Mouse (Mus musculus) embryonic facial prominence, embryonic 14.5 days (tissue): ENCODE measurements around the gene Acss3. TPM values are rescaled to one million over a fixed set of nuclear protein-coding genes. Genes with fewer than 3 reads are reported as not detected.

Experiments used
- ATAC-seq: fragments of 200-750 bp; cut with Nextera tagmentation; 2 replicates; pipeline ENCODE4 v1.8.0; 2017; ENCODE audit warnings: low read depth, moderate number of reproducible peaks, moderate TSS enrichment
- DNase-seq: peaks from one replicate; pipeline ENCODE4 v3.0.0-alpha.2; 2015; ENCODE audit warnings: low spot score
- H3K27ac ChIP-seq: fragments of 300-500 bp; sonication (generic); replicated peaks from 2 replicates; pipeline ENCODE4 v1.5.1; 2014; ENCODE audit warnings: low read depth, mild to moderate bottlenecking, low read length, moderate library complexity
- H3K27me3 ChIP-seq: fragments of 300-500 bp; sonication (generic); replicated peaks from 2 replicates; pipeline ENCODE4 v1.6.1; 2014; ENCODE audit warnings: low read length; ENCODE audit not compliant: control insufficient read depth, insufficient read depth
- H3K36me3 ChIP-seq: fragments of 300-500 bp; sonication (generic); 2 replicates; pipeline ENCODE4 v1.6.1; 2014; ENCODE audit warnings: low read length, mixed read lengths; ENCODE audit not compliant: control insufficient read depth, insufficient read depth
- H3K4me1 ChIP-seq: fragments of 300-500 bp; sonication (generic); 2 replicates; pipeline ENCODE4 v1.6.1; 2014; ENCODE audit warnings: antibody characterized with exemption, low read length; ENCODE audit not compliant: control insufficient read depth, insufficient read depth
- H3K4me2 ChIP-seq: fragments of 300-500 bp; sonication (generic); 2 replicates; pipeline ENCODE4 v1.6.1; 2014; ENCODE audit warnings: low read depth, mild to moderate bottlenecking, low read length, moderate library complexity, mixed read lengths
- H3K4me3 ChIP-seq: fragments of 300-500 bp; sonication (generic); 2 replicates; pipeline ENCODE4 v1.5.1; 2014; ENCODE audit warnings: low read depth, mild to moderate bottlenecking, low read length
- H3K9ac ChIP-seq: fragments of 300-500 bp; sonication (generic); 2 replicates; pipeline ENCODE4 v1.6.1; 2014; ENCODE audit warnings: low read depth, mild to moderate bottlenecking, low read length, moderate library complexity, mixed read lengths
- H3K9me3 ChIP-seq: fragments of 300-500 bp; sonication (generic); 2 replicates; pipeline ENCODE4 v1.6.1; 2016; ENCODE audit warnings: low read length; ENCODE audit not compliant: control insufficient read depth
- WGBS: fragments of 180-500 bp; shearing (Covaris S2); extraction: QIAGEN DNeasy Blood & Tissue Kit; methylation state at CpG from one replicate; pipeline ENCODE4 v1.1.7; 2014; 5-methylcytosine and 5-hydroxymethylcytosine counted together
- polyA plus RNA-seq: library from polyadenylated mRNA; unstranded; fragments of >200 nt; fragmentation: Nextera tagmentation; extraction: Ambion mirVana; gene quantifications from 2 replicates; pipeline ENCODE4 v1.2.1, GENCODE M21; 2014

The Acss3 gene
- polyA plus RNA-seq, 1 experiment from 2014 or later: 3.2 TPM

GRCm38 (mm10) chr10:106959026-106959425, 164.4 kb downstream of the Acss3 start:
- no peak overlapping the region for H3K4me3 ChIP-seq
- no peaks in the 10 kb centered on the region for H3K36me3 ChIP-seq
- H3K9ac ChIP-seq: no peak overlapping the region
- no peak overlapping the region for H3K4me2 ChIP-seq
- H3K4me1 ChIP-seq: no peaks in the 10 kb centered on the region
- no peaks in the 10 kb centered on the region for H3K27me3 ChIP-seq
- 76% methylated on average over 3 of the region's 3 CpGs for WGBS
- H3K9me3 ChIP-seq: no peaks in the 10 kb centered on the region
- H3K27ac ChIP-seq: no peak overlapping the region
- no peak for ATAC-seq
- DNase-seq: no peak

- Histone ChIP-seq H3K4me3 (no peak overlapping the region), H3K4me1 (no peaks in the 10 kb centered on the region), H3K36me3 (no peaks in the 10 kb centered on the region), H3K27ac (no peak overlapping the region), H3K4me2 (no peak overlapping the region), H3K9me3 (no peaks in the 10 kb centered on the region), H3K27me3 (no peaks in the 10 kb centered on the region), H3K9ac (no peak overlapping the region)
- ATAC-seq (no peak), DNase-seq (no peak)
- WGBS: 70% methylated on average over 5 of the region's 5 CpGs
Observed at GRCm38 (mm10) chr10:106941380-106941779, 182.1 kb downstream of the Acss3 start.

- no peaks in the 10 kb centered on the region for H3K36me3 ChIP-seq
- WGBS: 63% methylated on average over 1 of the region's 1 CpGs
- H3K9ac ChIP-seq: no peak overlapping the region
- H3K4me3 ChIP-seq: no peak overlapping the region
- H3K4me2 ChIP-seq: no peak overlapping the region
- H3K9me3 ChIP-seq: no peaks in the 10 kb centered on the region
- ATAC-seq (no peak), DNase-seq (peak; percentile 17)
- no peak overlapping the region for H3K27ac ChIP-seq
- H3K4me1 ChIP-seq: no peaks in the 10 kb centered on the region
- H3K27me3 ChIP-seq: no peaks in the 10 kb centered on the region
Observed at GRCm38 (mm10) chr10:106939441-106939840, 184.0 kb downstream of the Acss3 start.

GRCm38 (mm10) chr10:106938851-106939250, 184.6 kb downstream of the Acss3 start:
- Histone ChIP-seq H3K36me3 (no peaks in the 10 kb centered on the region), H3K4me3 (no peak overlapping the region), H3K27me3 (no peaks in the 10 kb centered on the region), H3K9me3 (no peaks in the 10 kb centered on the region), H3K4me1 (no peaks in the 10 kb centered on the region), H3K9ac (no peak overlapping the region), H3K4me2 (no peak overlapping the region), H3K27ac (no peak overlapping the region)
- ATAC-seq: no peak
- no peak for DNase-seq
- 87% methylated on average over 3 of the region's 3 CpGs for WGBS

- WGBS: 73% methylated on average over 7 of the region's 7 CpGs
- Histone ChIP-seq H3K4me3 (no peak overlapping the region), H3K9ac (no peak overlapping the region), H3K4me2 (no peak overlapping the region), H3K4me1 (no peaks in the 10 kb centered on the region), H3K27me3 (no peaks in the 10 kb centered on the region), H3K27ac (no peak overlapping the region), H3K9me3 (no peaks in the 10 kb centered on the region), H3K36me3 (no peaks in the 10 kb centered on the region)
- DNase-seq (no peak), ATAC-seq (no peak)
Observed at GRCm38 (mm10) chr10:106936996-106937395, 186.5 kb downstream of the Acss3 start.

GRCm38 (mm10) chr10:106932571-106933073, 190.8 kb downstream of the Acss3 start:
- 22% methylated on average over 13 of the region's 13 CpGs for WGBS
- Histone ChIP-seq H3K36me3 (no peaks in the 10 kb centered on the region), H3K4me1 (no peaks in the 10 kb centered on the region), H3K4me2 (peak overlapping the region; percentile 55), H3K27me3 (no peaks in the 10 kb centered on the region), H3K9me3 (no peaks in the 10 kb centered on the region), H3K9ac (peak overlapping the region; percentile 38; the same call in 1 of the 2 replicates), H3K27ac (no peak overlapping the region), H3K4me3 (peak overlapping the region; percentile 33)
- DNase-seq: peak; percentile 60
- ATAC-seq: no peak

- H3K9ac ChIP-seq: no peak overlapping the region
- no peaks in the 10 kb centered on the region for H3K4me1 ChIP-seq
- DNase-seq (no peak), ATAC-seq (no peak)
- no peak overlapping the region for H3K27ac ChIP-seq
- no peaks in the 10 kb centered on the region for H3K27me3 ChIP-seq
- 71% methylated on average over 9 of the region's 9 CpGs for WGBS
- H3K9me3 ChIP-seq: no peaks in the 10 kb centered on the region
- no peak overlapping the region for H3K4me2 ChIP-seq
- H3K4me3 ChIP-seq: no peak overlapping the region
- H3K36me3 ChIP-seq: no peaks in the 10 kb centered on the region
Observed at GRCm38 (mm10) chr10:106928576-106929332, 194.7 kb downstream of the Acss3 start.

GRCm38 (mm10) chr10:106924798-106925197, 198.7 kb downstream of the Acss3 start:
- Histone ChIP-seq H3K36me3 (no peaks in the 10 kb centered on the region), H3K4me3 (no peak overlapping the region), H3K9me3 (no peaks in the 10 kb centered on the region), H3K4me2 (no peak overlapping the region), H3K9ac (no peak overlapping the region), H3K4me1 (no peaks in the 10 kb centered on the region), H3K27me3 (no peaks in the 10 kb centered on the region), H3K27ac (no peak overlapping the region)
- WGBS: 80% methylated on average over 3 of the region's 3 CpGs
- ATAC-seq: no peak
- DNase-seq: no peak

GRCm38 (mm10) chr10:106924334-106924733, 199.1 kb downstream of the Acss3 start:
- Histone ChIP-seq H3K9ac (no peak overlapping the region), H3K4me3 (no peak overlapping the region), H3K4me2 (no peak overlapping the region), H3K27me3 (no peaks in the 10 kb centered on the region), H3K9me3 (no peaks in the 10 kb centered on the region), H3K4me1 (no peaks in the 10 kb centered on the region), H3K27ac (no peak overlapping the region), H3K36me3 (no peaks in the 10 kb centered on the region)
- ATAC-seq (no peak), DNase-seq (no peak)
- 85% methylated on average over 5 of the region's 5 CpGs for WGBS
